ENCODE assay signal across 16 mouse cellular contexts in genomic region chr17:55548476-55548875, GRCm38 (mm10).
"Had no signal": no experiment of that assay in that cellular context is flagged by ENCODE, and none has a peak within 500 bp of the region (broad histone marks: within the 10 kb centered on the region; RNA-seq: fewer than 3 reads in every experiment).

No protein-coding gene starts in this region.

- H3K9ac ChIP-seq: liver, postnatal 0 days; lung, embryonic 15.5 days; midbrain, embryonic 13.5 days; midbrain, embryonic 15.5 days; neural tube, embryonic 12.5 days had no signal

- ATAC-seq: liver, postnatal 0 days; lung, postnatal 0 days; midbrain, embryonic 13.5 days; midbrain, embryonic 15.5 days had no signal

- DNase-seq: liver, postnatal 0 days; lung, adult 2 months; lung, postnatal 14 days; lung, postnatal 36 days; right cerebral cortex, postnatal 14 days; thymus, adult 18-20 months; thymus, postnatal 14 days; thymus, postnatal 36 days had no signal

- H3K9me3 ChIP-seq: lung, embryonic 15.5 days; megakaryocyte, embryonic 14.5 days; midbrain, embryonic 13.5 days; midbrain, embryonic 15.5 days; neural tube, embryonic 12.5 days had no signal

- H3K4me2 ChIP-seq: lung, embryonic 15.5 days; midbrain, embryonic 11.5 days; midbrain, embryonic 13.5 days; midbrain, embryonic 15.5 days; neural tube, embryonic 12.5 days had no signal

- H3K27ac ChIP-seq: lung, embryonic 15.5 days; macrophage; midbrain, embryonic 13.5 days; midbrain, embryonic 15.5 days; neural tube, embryonic 12.5 days had no signal

- H3K27me3 ChIP-seq: lung, embryonic 15.5 days; megakaryocyte, embryonic 14.5 days; midbrain, embryonic 13.5 days; midbrain, embryonic 15.5 days; neural tube, embryonic 12.5 days had no signal

- H3K4me1 ChIP-seq: lung, embryonic 15.5 days; megakaryocyte, embryonic 14.5 days; midbrain, embryonic 13.5 days; midbrain, embryonic 15.5 days; neural tube, embryonic 12.5 days had no signal

- H3K36me3 ChIP-seq: lung, embryonic 15.5 days; midbrain, embryonic 13.5 days; midbrain, embryonic 15.5 days; neural tube, embryonic 12.5 days had no signal

- H3K4me3 ChIP-seq: lung, embryonic 15.5 days; megakaryocyte, embryonic 14.5 days; midbrain, embryonic 13.5 days; midbrain, embryonic 15.5 days; neural tube, embryonic 12.5 days had no signal
